Mouse (Mus musculus): ENCODE data around the gene Elk3.
A peak's percentile ranks its signal among the peaks of the same experiment; 100 is the strongest.
"Not testable (repeated sequence)": the region's sequence is repeated elsewhere in the genome, so short reads cannot be mapped to it uniquely, and the experiment has no call there.

The Elk3 gene

DNA sequence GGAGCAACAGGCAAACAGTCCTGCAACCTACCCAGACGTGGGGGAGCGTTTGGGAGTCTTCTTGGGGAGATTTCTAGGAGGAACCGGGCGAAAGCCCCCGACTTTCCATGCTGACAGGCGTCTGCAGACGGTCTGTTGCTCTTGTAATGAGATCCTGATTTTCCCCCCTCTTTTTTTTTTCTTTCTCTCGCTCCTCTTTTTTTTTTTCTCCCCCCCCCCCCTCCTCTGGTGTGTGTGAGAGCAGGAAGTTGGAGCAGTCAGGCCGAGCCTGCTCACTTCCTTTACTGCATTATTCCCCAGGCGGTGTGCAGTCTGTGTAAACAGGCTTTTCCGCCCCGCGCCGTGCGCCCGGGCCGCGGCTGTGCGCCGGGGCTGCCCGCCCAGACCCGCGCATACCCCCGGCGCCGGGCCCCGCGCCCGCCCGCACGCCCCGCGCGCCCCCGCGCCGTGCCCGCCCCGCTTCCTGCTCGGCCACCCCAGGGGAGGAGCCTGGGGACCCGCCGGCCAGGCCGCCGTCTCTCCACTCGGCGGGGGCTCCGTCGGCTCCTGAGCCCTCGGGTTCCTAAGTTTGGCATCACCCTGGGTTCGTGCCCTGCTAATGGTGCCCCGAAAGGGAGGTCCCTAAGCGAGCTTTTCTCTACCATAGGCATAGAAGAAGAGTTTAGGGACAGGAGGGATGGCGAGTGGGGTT is at the start of gene Elk3:
TSS of gene Elk3 (minus strand) at position 415 of the 691 bp plus-strand sequence.
- peak; percentile 48 for DNase-seq (ENCODE audit: low spot score)

DNA sequence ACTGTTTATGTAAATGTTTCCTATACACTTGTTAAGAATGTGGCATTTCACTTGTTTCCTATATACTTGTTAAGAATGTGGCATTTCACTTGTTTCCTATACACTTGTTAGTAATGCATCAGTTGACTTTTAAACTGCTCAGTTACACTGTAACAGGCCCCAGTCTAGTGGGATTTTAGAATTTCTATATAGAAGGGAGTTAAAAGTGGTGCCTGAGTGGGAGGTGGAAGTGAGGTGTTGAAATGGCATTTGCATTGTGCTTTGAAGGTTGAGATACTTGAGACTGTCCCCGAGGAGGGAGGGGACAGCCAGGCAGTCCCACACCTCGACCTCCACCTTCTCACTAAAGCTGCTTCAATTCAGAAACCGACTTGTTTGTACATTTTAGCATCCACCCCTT is 49.7 kb upstream of the Elk3 start:
- no peak for DNase-seq (ENCODE audit: low spot score)

DNA sequence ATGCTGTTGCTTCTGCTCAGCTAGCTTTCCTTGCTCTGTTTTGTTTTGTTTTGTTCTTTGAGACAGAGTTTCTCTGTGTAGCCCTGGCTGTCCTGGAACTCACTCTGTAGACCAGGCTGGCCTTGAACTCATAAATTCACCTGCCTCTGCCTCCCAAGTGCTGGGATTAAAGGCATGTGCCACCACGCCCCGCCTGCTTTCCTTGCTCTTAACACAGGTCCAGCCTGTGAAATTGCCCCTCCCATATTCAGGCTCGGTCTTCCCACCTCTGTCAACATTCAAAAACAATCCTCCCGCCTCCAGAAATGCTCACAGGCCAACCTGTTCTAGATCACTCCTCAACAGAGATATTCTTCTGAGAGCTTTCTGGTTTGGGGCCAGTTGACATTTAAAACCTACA is 49.3 kb upstream of the Elk3 start:
- not testable (repeated sequence) for DNase-seq (ENCODE audit: low spot score)

- DNase-seq (ENCODE audit: low spot score) = no peak
Measured at GRCm38 (mm10) chr10:93359339-93359863, 48.5 kb upstream of the Elk3 start.

DNA sequence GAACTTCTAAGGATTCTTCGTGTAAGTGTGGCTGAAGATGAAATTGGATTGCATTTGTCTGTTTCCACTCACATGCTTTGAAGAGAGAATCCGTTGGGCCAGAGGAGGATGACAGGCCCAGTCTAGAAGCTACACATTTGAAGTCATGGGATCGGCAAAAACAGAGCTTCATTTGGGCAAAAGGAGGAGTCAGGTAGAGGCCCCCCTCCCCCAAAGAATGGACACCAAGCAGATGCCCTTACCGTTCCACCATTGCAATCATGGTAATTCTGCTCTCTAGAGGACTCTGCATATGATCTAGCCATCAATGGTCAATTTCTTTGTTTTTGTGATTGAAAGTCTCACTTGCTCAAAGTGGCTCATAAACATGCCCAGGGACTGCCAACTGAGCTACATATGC is 47.9 kb upstream of the Elk3 start:
- no peak for DNase-seq (ENCODE audit: low spot score)

- no peak for DNase-seq (ENCODE audit: low spot score)
Measured at GRCm38 (mm10) chr10:93357162-93357561, 46.2 kb upstream of the Elk3 start.

- DNase-seq (ENCODE audit: low spot score) = no peak
Measured at GRCm38 (mm10) chr10:93356122-93356521, 45.2 kb upstream of the Elk3 start.

DNA sequence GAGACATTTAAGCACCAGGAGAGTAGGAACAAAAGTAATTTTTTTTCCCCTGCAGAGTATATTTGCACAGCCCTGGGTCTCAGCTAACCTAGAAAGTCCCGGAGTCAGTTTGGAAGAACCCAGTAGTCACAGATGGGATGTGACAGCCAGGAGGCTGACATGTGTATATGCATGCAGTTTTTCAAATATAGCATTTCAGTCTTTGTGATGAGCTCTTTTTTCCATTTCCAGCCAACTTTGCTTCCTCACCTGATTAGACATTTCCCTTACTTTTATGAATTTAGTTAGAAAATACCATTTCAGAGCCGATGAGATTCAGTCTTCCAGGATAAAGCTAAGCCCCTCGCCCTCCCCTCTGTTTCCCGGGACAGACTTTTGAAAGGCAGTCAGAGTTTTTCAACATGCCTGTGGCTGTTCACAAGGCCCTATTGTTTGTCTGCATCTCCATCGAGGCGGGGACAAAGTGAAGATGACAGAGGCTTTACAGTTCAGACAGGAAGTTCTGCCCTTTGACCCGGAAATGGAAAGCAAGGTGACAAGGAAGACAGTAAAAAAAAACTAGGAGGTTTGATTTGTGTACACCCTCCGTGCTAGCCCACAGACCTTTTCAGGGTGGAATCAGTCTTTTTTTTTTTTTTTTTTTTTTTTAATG is 44.5 kb upstream of the Elk3 start:
- DNase-seq (ENCODE audit: low spot score) = no peak

GRCm38 (mm10) chr10:93353545-93354326 is 42.8 kb upstream of the Elk3 start:
- no peak for DNase-seq (ENCODE audit: low spot score)

- DNase-seq (ENCODE audit: low spot score) = no peak
Measured at GRCm38 (mm10) chr10:93347918-93348505, 37.1 kb upstream of the Elk3 start.

DNA sequence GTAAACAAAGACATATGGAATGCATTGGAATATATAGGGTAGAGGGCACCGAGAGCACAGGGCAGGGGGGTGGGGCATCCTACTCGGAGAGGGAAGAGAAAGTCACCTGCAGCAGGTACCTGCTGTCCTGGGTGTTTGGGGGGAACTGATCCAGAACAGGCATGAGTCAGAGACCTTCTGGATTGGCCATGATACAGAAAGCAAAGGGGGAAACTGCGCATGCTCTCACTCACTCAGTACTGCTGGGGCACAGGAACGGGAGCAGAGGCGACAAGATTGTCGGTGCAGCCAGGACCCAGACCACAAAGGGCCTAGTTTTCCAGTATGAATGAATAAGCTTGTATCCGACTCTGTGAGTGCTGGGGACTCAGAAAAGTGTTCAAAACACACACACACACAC is 36.5 kb upstream of the Elk3 start:
- DNase-seq (ENCODE audit: low spot score) = no peak

GRCm38 (mm10) chr10:93346208-93346936 is 35.4 kb upstream of the Elk3 start:
- DNase-seq (ENCODE audit: low spot score) = no peak

DNA sequence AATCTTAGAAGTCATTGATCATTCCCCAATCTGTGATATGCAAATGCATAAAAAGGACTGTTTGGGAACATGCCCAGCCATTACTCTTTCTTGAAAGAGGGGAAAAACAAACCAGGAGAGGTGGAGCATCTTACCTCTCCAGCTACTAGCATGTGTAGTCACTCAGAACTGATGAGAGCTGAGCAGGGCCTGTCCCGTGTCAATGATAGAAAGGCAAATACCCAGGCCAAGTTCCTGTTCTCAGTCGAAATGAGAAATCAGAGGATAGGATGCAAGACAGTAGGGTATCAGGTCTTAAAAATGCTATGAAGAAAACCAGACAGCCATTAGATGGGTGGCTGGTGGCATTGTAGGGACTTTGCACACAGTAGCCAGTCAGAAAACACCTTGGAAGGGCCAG is 34.6 kb upstream of the Elk3 start:
- no peak for DNase-seq (ENCODE audit: low spot score)

GRCm38 (mm10) chr10:93343469-93343868 is 32.5 kb upstream of the Elk3 start:
- DNase-seq (ENCODE audit: low spot score) = no peak

DNA sequence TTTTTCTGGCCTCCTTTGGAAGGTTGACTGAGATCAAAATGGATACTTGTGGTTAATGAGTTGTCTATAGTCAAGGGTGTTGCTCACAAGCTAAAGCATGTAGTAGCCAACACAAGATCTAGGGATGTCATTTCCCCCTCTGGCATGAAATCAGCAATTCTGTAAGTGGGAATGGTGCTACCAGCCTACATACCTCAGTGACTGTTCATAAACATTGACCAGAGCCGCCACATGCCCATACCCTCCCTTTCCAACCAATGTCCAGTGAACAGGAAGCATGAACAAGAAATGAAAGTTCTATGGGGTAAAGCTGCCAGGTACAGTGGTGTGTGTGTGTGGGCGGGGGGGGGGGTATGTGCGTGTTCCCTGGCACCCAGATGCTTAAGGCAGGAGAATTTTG is 32.1 kb upstream of the Elk3 start:
- DNase-seq (ENCODE audit: low spot score) = no peak

DNA sequence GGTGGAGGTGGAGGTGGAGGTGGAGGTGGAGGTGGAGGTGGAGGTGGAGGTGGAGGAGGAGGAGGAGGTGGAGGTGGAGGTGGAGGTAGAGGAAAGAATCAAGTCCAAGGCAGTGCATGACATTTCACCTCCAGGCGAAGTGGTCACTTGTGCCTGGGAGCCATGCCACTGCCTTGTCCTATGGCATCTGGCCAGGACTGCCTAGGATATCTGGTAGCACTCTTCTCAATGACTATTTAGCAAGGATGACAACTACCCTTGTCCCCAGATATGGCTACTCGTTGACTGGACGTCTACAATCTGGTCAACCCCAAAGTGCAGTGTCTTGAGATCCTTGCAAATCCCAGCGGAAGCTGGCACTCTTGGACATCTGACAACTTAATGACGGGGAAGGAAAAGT is 27.6 kb upstream of the Elk3 start:
- DNase-seq (ENCODE audit: low spot score) = no peak

DNA sequence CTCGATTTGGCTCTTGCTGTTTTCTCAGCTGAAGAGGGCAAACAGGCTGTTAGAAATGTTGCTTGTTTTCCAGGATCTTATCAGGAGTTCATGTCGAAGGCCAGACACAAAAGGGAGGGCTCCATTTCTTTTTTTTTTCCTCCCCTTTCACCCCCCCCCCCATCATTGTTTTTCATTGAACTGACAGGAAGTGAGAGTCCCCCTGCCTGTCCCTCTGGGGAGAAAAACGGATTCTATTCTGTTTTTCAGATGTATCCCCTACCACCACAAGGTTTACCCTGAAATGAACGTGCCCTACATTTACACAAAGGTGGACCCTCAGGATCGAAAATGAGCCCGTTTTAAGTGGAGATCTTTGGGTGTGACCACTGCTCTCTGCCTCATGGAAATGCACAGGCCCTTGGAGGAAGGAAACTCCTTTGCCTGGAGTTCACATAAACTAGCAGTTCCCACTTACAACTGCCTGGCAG is 25.6 kb upstream of the Elk3 start:
- no peak for DNase-seq (ENCODE audit: low spot score)

- DNase-seq (ENCODE audit: low spot score) = peak; percentile 12
Measured at GRCm38 (mm10) chr10:93335828-93336461, 25.0 kb upstream of the Elk3 start.

DNA sequence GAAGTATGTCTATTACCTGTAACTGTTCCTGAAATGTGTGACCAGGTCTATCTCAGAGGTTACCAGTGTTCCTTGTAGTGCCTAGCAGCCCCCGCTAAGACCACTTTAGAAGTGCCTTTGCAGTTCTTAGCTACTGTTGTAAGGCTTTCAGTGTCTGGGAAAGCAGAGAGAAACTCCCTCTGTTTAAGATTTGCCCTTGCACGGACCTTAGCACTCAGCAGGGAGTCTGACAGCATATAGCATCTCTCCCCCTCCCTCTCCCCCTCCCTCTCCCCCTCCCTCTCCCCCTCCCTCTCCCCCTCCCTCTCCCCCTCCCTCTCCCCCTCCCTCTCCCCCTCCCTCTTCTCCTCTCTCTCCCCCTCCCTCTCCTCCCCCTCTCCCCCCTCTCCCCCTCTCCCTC is 24.1 kb upstream of the Elk3 start:
- no peak for DNase-seq (ENCODE audit: low spot score)

GRCm38 (mm10) chr10:93333239-93333638 is 22.3 kb upstream of the Elk3 start:
- DNase-seq (ENCODE audit: low spot score) = no peak

DNA sequence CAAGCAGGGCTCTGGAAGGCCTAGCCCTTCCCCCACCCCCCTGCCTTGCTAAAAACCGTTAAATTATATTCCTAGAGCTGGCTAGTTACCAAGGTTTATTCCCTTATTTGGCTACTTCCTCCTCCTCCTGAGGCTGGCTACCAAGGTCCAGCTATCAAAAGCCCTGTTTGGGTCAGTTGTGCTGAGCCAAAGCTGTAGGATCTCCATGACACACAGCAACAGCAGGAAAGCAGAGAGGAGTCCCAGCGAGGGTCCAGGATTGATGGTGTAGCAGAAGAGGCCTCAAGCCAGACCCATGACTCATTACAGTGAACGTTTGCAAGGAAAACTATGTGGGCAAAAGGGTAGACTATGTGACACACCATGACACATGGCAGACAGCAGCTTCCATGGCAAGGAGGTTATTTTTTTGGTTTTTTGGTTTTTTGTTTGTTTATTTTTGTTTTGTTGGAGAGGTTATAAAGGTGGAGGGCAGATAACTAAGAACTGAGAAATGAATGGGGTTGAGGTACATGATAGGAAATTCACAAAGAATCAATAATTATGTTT is 21.4 kb upstream of the Elk3 start:
- DNase-seq (ENCODE audit: low spot score) = no peak

Data from urinary bladder, postnatal 25 days (tissue).